Mouse (Mus musculus): Measurements from ENCODE around the gene Mtch2. TPM values are rescaled to one million over a fixed set of nuclear protein-coding genes. Genes with fewer than 3 reads are reported as not detected.

The Mtch2 gene
- polyA plus RNA-seq, 1 experiment from 2014 or later, result 183 TPM

DNA sequence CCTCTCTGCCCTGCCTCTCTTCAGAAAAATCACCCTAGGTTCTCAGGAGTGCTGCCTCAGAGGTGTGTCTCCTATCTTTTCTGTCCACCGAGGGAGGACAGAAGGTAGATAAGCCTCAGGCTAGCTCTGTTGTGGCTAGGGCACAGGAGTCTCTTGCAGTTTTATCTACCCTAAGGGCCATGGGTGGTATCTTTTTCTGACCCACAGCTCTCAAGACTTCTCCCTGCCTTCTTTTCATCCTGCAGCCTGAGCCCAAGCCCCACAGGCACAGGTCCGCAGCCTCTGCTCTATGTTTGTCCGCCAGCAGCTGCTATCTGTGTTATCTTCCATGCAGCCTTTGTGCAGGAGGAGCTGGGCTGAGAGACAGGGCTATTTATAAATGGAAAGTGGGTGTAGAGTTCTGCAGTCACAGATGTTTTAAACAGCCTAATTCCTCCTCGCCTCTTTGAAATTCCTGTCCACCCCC lies 23.2 kb downstream of the Mtch2 start:
- no peak overlapping the region for H3K4me3 ChIP-seq
- H3K27me3 ChIP-seq, result no peaks in the 10 kb centered on the region
- 44% methylated on average over 4 of the region's 4 CpGs for WGBS
- no peak overlapping the region for H3K4me2 ChIP-seq
- ATAC-seq (ENCODE audit: insufficient number of reproducible peaks, low FRiP score, low TSS enrichment, low read depth), result no peak
- no peak overlapping the region for H3K27ac ChIP-seq
- H3K9me3 ChIP-seq, result no peaks in the 10 kb centered on the region
- no peak overlapping the region for H3K9ac ChIP-seq
- peaks cover 23% of the 10 kb centered on the region; the same call in 1 of the 2 replicates for H3K36me3 ChIP-seq
- no peaks in the 10 kb centered on the region for H3K4me1 ChIP-seq

- Histone ChIP-seq H3K9me3 (no peaks in the 10 kb centered on the region), H3K27me3 (no peaks in the 10 kb centered on the region), H3K4me2 (no peak overlapping the region), H3K27ac (0 out of 2 replicates have a peak overlapping the region, but pooled peaks have one; percentile 14), H3K9ac (no peak overlapping the region), H3K36me3 (peaks cover 13% of the 10 kb centered on the region; the same call in 1 of the 2 replicates), H3K4me1 (no peaks in the 10 kb centered on the region), H3K4me3 (no peak overlapping the region)
- WGBS, result 63% methylated on average over 8 of the region's 8 CpGs
- ATAC-seq (ENCODE audit: insufficient number of reproducible peaks, low FRiP score, low TSS enrichment, low read depth), result no peak
Measured at GRCm38 (mm10) chr2:90871180-90871961, 24.4 kb downstream of the Mtch2 start.

GRCm38 (mm10) chr2:90874025-90874424 lies 27.1 kb downstream of the Mtch2 start:
- Histone ChIP-seq H3K27ac (no peak overlapping the region), H3K27me3 (no peaks in the 10 kb centered on the region), H3K4me1 (no peaks in the 10 kb centered on the region), H3K36me3 (no peaks in the 10 kb centered on the region), H3K4me2 (no peak overlapping the region), H3K9ac (no peak overlapping the region), H3K4me3 (no peak overlapping the region), H3K9me3 (no peaks in the 10 kb centered on the region)
- no peak for ATAC-seq (ENCODE audit: insufficient number of reproducible peaks, low FRiP score, low TSS enrichment, low read depth)
- WGBS, result 70% methylated on average over 1 of the region's 1 CpGs

DNA sequence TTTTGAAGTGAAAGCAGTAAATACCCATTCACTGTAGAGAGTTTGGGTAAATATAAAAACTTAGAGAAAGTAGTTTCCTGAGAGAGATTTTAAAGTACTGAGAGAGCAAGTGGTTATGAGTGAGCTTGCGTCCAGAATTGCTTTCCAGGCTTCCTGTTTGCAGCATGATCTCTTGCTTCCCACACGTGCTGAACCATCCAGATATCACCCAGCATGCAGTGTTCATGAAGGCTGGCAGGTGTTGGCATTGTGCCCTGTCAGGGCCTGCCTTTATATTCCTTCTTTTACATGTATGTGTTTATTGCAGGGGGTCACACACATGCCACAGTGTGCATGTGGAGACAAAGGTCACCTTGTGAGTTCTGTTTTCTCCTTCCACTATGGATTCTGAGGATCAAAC lies 28.3 kb downstream of the Mtch2 start:
- H3K9ac ChIP-seq, result no peak overlapping the region
- no peak for ATAC-seq (ENCODE audit: insufficient number of reproducible peaks, low FRiP score, low TSS enrichment, low read depth)
- no peak overlapping the region for H3K4me2 ChIP-seq
- H3K4me3 ChIP-seq, result no peak overlapping the region
- 63% methylated on average over 2 of the region's 2 CpGs for WGBS
- no peaks in the 10 kb centered on the region for H3K9me3 ChIP-seq
- no peaks in the 10 kb centered on the region for H3K27me3 ChIP-seq
- H3K36me3 ChIP-seq, result no peaks in the 10 kb centered on the region
- no peaks in the 10 kb centered on the region for H3K4me1 ChIP-seq
- no peak overlapping the region for H3K27ac ChIP-seq

GRCm38 (mm10) chr2:90877584-90878259 lies 30.8 kb downstream of the Mtch2 start:
- Histone ChIP-seq H3K36me3 (no peaks in the 10 kb centered on the region), H3K4me1 (no peaks in the 10 kb centered on the region), H3K27me3 (no peaks in the 10 kb centered on the region), H3K27ac (no peak overlapping the region), H3K9ac (no peak overlapping the region), H3K4me3 (no peak overlapping the region), H3K4me2 (no peak overlapping the region), H3K9me3 (no peaks in the 10 kb centered on the region)
- WGBS, result 53% methylated on average over 5 of the region's 5 CpGs
- ATAC-seq (ENCODE audit: insufficient number of reproducible peaks, low FRiP score, low TSS enrichment, low read depth), result no peak

DNA sequence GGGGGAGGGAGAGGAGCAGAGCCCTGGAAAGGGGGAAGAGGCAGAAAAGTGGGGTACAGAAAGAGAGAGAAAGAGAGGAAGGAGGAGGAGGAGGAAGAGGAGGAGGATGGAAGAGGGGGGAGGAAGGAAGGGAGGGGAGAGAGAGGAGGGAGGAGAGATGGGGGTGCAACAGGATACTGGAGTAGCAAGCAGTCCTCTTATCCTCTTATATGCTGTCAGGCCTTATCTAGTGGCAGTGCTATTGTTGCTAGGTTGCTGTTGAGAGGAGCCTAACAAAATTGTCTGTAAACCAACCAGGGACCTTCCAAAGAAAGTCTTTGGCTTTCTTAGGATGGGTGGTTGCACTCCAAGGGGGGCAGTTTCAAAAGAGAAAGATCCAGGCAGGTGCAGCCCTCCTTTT lies 32.5 kb downstream of the Mtch2 start:
- H3K36me3 ChIP-seq, result no peaks in the 10 kb centered on the region
- H3K4me2 ChIP-seq, result no peak overlapping the region
- no peak overlapping the region for H3K9ac ChIP-seq
- ATAC-seq (ENCODE audit: insufficient number of reproducible peaks, low FRiP score, low TSS enrichment, low read depth), result no peak
- no peak overlapping the region for H3K4me3 ChIP-seq
- H3K27ac ChIP-seq, result no peak overlapping the region
- H3K9me3 ChIP-seq, result no peaks in the 10 kb centered on the region
- no peaks in the 10 kb centered on the region for H3K27me3 ChIP-seq
- no peaks in the 10 kb centered on the region for H3K4me1 ChIP-seq

GRCm38 (mm10) chr2:90880144-90880785 lies 33.3 kb downstream of the Mtch2 start:
- Histone ChIP-seq H3K27ac (no peak overlapping the region), H3K4me3 (no peak overlapping the region), H3K4me2 (no peak overlapping the region), H3K4me1 (0 out of 2 replicates have a peak, but pooled peaks cover 6% of the 10 kb centered on the region), H3K27me3 (peaks cover 4% of the 10 kb centered on the region; the same call in 1 of the 2 replicates), H3K9ac (no peak overlapping the region), H3K9me3 (no peaks in the 10 kb centered on the region), H3K36me3 (no peaks in the 10 kb centered on the region)
- no peak for ATAC-seq (ENCODE audit: insufficient number of reproducible peaks, low FRiP score, low TSS enrichment, low read depth)
- 25% methylated on average over 6 of the region's 6 CpGs for WGBS

- H3K4me2 ChIP-seq, result no peak overlapping the region
- no peaks in the 10 kb centered on the region for H3K36me3 ChIP-seq
- WGBS, result 58% methylated on average over 2 of the region's 2 CpGs
- peaks cover 19% of the 10 kb centered on the region for H3K27me3 ChIP-seq
- no peak overlapping the region for H3K4me3 ChIP-seq
- H3K9me3 ChIP-seq, result no peaks in the 10 kb centered on the region
- H3K27ac ChIP-seq, result no peak overlapping the region
- no peak for ATAC-seq (ENCODE audit: insufficient number of reproducible peaks, low FRiP score, low TSS enrichment, low read depth)
- peaks cover 19% of the 10 kb centered on the region for H3K4me1 ChIP-seq
- no peak overlapping the region for H3K9ac ChIP-seq
Measured at GRCm38 (mm10) chr2:90881824-90882223, 34.9 kb downstream of the Mtch2 start.

- H3K27ac ChIP-seq, result no peak within 1 kb of the TSS
- no peaks in the 10 kb centered on the region for H3K9me3 ChIP-seq
- peak within 1 kb of the TSS; percentile 56 for H3K9ac ChIP-seq
- H3K36me3 ChIP-seq, result no peaks in the 10 kb centered on the region
- H3K4me1 ChIP-seq, result peaks cover 31% of the 10 kb centered on the region
- WGBS, result 2% methylated on average over 45 of the region's 45 CpGs
- peak within 1 kb of the TSS; percentile 56 for H3K4me3 ChIP-seq
- peaks cover 42% of the 10 kb centered on the region for H3K27me3 ChIP-seq
- ATAC-seq (ENCODE audit: insufficient number of reproducible peaks, low FRiP score, low TSS enrichment, low read depth), result no peak; the same call in 1 of the 2 replicates
- H3K4me2 ChIP-seq, result peak within 1 kb of the TSS; percentile 92
Measured at GRCm38 (mm10) chr2:90885218-90886041, 38.5 kb downstream of the Mtch2 start, which contains the start of gene C1qtnf4. Gene C1qtnf4, plus strand, starts transcription at chr2:90885860.

- WGBS, result 41% methylated on average over 6 of the region's 6 CpGs
- Histone ChIP-seq H3K4me2 (peak overlapping the region; percentile 92), H3K27me3 (peaks cover 42% of the 10 kb centered on the region), H3K9ac (no peak overlapping the region), H3K27ac (no peak overlapping the region), H3K9me3 (no peaks in the 10 kb centered on the region), H3K4me1 (peaks cover 33% of the 10 kb centered on the region), H3K36me3 (no peaks in the 10 kb centered on the region), H3K4me3 (peak overlapping the region; percentile 56)
- ATAC-seq (ENCODE audit: insufficient number of reproducible peaks, low FRiP score, low TSS enrichment, low read depth), result no peak
Measured at GRCm38 (mm10) chr2:90886436-90886835, 39.5 kb downstream of the Mtch2 start.

GRCm38 (mm10) chr2:90887627-90888026 lies 40.7 kb downstream of the Mtch2 start:
- no peaks in the 10 kb centered on the region for H3K9me3 ChIP-seq
- WGBS, result 71% methylated on average over 5 of the region's 5 CpGs
- no peak overlapping the region for H3K4me3 ChIP-seq
- peaks cover 33% of the 10 kb centered on the region for H3K4me1 ChIP-seq
- ATAC-seq (ENCODE audit: insufficient number of reproducible peaks, low FRiP score, low TSS enrichment, low read depth), result no peak
- H3K36me3 ChIP-seq, result 0 out of 2 replicates have a peak, but pooled peaks cover 4% of the 10 kb centered on the region
- no peak overlapping the region for H3K9ac ChIP-seq
- no peak overlapping the region for H3K27ac ChIP-seq
- H3K27me3 ChIP-seq, result peaks cover 42% of the 10 kb centered on the region
- H3K4me2 ChIP-seq, result no peak overlapping the region
